Mouse (Mus musculus): ENCODE measurements around the gene Rbfox3. TPM values are rescaled to one million over a fixed set of nuclear protein-coding genes. Genes with fewer than 3 reads are reported as not detected.

Gene Rbfox3
- total and polyA plus RNA-seq, 3 experiments = 0.16 TPM; not detected in 2

DNA sequence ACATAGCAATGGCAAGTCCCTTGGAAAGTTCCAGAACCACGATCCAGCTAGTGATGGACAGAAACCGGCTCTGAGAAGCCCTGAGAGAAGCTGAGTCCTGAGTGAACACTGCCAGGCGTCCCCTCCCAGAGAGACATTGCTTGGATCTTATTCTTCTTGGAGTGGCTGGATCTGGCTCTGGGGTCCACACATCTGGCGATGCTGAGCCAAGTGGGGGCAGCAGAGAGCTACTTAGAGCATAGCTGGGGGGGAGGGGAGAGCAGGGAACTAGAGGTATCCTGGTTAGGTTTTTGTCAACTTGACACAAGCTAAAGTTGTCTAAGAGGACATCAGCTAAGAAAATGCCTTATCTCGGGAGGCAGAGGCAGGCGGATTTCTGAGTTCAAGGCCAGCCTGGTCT is 170.1 kb downstream of the Rbfox3 start:
- no peaks in the 10 kb centered on the region for H3K4me1 ChIP-seq (ENCODE audit: insufficient read depth, low read depth, low read length)
- DNase-seq (ENCODE audit: low spot score) (no peak), ATAC-seq (ENCODE audit: extremely low read depth, insufficient number of reproducible peaks, low FRiP score, poor library complexity, severe bottlenecking) (no peak)
- H3K9me3 ChIP-seq (replicated peaks) = peaks cover 93% of the 10 kb centered on the region
- H3K27me3 ChIP-seq (ENCODE audit: insufficient read depth, low read length) = no peaks in the 10 kb centered on the region
- H3K4me3 ChIP-seq (ENCODE audit: low read depth, low read length) = no peak overlapping the region
- TF ChIP-seq GATA2 (IDR thresholded peaks at IDR 0.05; ENCODE audit: borderline replicate concordance, low read depth, low read length) = no peak
- no peak for TF ChIP-seq POLR2AphosphoS5 (IDR thresholded peaks at IDR 0.05; ENCODE audit: insufficient replicate concordance, low read depth, low read length)
- no peak for TF ChIP-seq GATA1 (IDR thresholded peaks at IDR 0.05; ENCODE audit: borderline replicate concordance, low read length)
- TF ChIP-seq CTCF (IDR thresholded peaks at IDR 0.05; ENCODE audit: low read depth, low read length) = no peak
- TF ChIP-seq TAL1 (conservative IDR thresholded peaks at IDR 0.05; ENCODE audit: low read depth, low read length) = no peak
- no peaks in the 10 kb centered on the region for H3K36me3 ChIP-seq (replicated peaks)

DNA sequence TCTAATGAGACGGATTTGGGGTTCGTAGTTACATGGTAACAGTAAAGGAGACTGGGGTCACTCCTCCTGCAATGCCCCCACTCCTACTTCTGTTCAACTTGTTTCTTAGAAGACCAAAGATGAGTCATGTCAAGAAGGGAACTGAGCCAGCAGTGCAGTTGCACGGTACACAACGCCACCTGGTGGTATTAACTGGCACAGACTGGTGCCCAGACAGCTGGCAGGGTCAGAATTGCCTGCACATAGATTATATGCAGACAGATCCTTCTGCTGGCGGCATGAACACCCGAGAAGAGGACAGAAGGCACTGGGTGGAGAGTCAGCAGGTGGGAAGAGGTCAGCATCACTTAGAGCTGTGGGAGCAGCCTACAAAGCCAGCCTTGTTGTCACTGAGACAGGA is 171.4 kb downstream of the Rbfox3 start:
- Histone ChIP-seq H3K36me3 (replicated peaks) (no peaks in the 10 kb centered on the region), H3K4me3 (ENCODE audit: low read depth, low read length) (no peak overlapping the region), H3K4me1 (ENCODE audit: insufficient read depth, low read depth, low read length) (no peaks in the 10 kb centered on the region), H3K9me3 (replicated peaks) (peaks cover 93% of the 10 kb centered on the region), H3K27me3 (ENCODE audit: insufficient read depth, low read length) (no peaks in the 10 kb centered on the region)
- ATAC-seq (ENCODE audit: extremely low read depth, insufficient number of reproducible peaks, low FRiP score, poor library complexity, severe bottlenecking) = no peak
- TF ChIP-seq TAL1 (conservative IDR thresholded peaks at IDR 0.05; ENCODE audit: low read depth, low read length) (no peak), GATA1 (IDR thresholded peaks at IDR 0.05; ENCODE audit: borderline replicate concordance, low read length) (no peak), CTCF (IDR thresholded peaks at IDR 0.05; ENCODE audit: low read depth, low read length) (no peak), POLR2AphosphoS5 (IDR thresholded peaks at IDR 0.05; ENCODE audit: insufficient replicate concordance, low read depth, low read length) (no peak), GATA2 (IDR thresholded peaks at IDR 0.05; ENCODE audit: borderline replicate concordance, low read depth, low read length) (no peak)
- DNase-seq (ENCODE audit: low spot score) = no peak

DNA sequence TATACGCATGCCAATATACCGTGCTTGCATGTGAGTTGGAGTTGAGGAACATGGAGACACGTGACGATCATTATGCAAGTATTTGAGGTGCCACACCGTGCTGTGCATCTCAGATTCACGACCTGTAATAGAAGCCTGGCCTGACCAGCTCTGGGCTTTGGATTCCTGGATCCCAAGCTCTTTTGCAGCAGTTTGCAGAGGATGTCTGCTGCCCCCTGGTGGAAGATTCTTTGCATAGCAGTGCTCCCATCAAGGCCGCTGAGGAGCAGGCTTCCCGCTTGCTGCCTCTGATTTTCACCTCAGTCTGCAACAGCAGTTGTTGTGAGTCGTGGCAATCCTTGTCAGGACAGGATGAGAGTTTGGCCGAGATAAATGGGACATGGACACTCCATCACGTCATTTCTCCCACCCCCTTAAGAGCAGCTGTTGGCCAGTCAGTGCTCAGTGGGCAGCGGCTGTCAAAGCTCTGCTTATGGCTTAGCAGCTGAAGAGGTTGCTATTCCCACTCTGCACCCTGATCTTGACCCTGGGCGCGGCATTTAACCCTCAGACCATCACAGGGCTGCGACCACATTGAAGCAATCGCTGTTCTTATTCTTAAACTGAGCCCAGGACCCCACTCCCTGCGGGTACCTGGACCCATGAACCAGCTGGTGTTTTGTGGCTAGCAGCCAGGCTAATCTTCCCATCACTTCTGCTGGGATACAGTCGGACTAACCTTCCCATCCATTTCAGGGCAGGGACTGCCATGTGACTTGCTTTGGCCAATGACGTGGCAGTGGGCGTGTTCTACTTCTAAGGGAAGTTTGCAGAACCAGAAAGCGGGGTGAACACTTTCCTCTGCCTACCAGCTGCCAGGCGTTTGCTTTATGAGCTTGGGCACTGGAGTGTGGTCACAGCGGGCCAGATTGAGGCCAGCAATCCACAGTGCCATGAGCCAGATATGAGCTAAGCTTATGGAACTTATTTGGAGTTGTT is 172.3 kb downstream of the Rbfox3 start:
- TF ChIP-seq TAL1 (conservative IDR thresholded peaks at IDR 0.05; ENCODE audit: low read depth, low read length) (no peak), CTCF (IDR thresholded peaks at IDR 0.05; ENCODE audit: low read depth, low read length) (no peak; the same call in 1 of the 2 replicates), GATA2 (IDR thresholded peaks at IDR 0.05; ENCODE audit: borderline replicate concordance, low read depth, low read length) (no peak), POLR2AphosphoS5 (IDR thresholded peaks at IDR 0.05; ENCODE audit: insufficient replicate concordance, low read depth, low read length) (no peak), GATA1 (IDR thresholded peaks at IDR 0.05; ENCODE audit: borderline replicate concordance, low read length) (no peak)
- H3K9me3 ChIP-seq (replicated peaks) = peaks cover 93% of the 10 kb centered on the region
- H3K27me3 ChIP-seq (ENCODE audit: insufficient read depth, low read length) = no peaks in the 10 kb centered on the region
- H3K4me3 ChIP-seq (ENCODE audit: low read depth, low read length) = no peak overlapping the region
- ATAC-seq (ENCODE audit: extremely low read depth, insufficient number of reproducible peaks, low FRiP score, poor library complexity, severe bottlenecking) = no peak
- DNase-seq (ENCODE audit: low spot score) = no peak
- H3K36me3 ChIP-seq (replicated peaks) = no peaks in the 10 kb centered on the region
- no peaks in the 10 kb centered on the region for H3K4me1 ChIP-seq (ENCODE audit: insufficient read depth, low read depth, low read length)

DNA sequence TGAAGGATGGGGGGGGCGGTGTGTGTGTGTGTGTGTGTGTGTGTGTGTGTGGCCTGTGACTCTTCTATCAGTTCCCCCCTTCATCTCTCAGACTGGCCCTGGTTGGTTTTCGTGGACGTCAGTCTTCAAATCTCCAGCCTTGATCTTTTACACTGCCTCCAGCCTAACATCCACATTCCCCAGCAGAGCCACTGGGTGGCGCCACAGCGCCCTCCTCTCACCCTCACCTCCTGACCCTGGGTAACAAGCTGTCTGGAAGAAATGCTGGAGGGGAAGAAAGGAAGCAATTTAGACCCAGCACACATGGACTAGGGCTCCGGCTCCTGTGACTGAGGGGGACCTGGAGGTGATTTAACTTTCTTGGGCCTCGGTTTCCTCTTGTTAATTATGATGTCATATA is 173.1 kb downstream of the Rbfox3 start:
- H3K4me3 ChIP-seq (ENCODE audit: low read depth, low read length) = no peak overlapping the region
- H3K4me1 ChIP-seq (ENCODE audit: insufficient read depth, low read depth, low read length) = no peaks in the 10 kb centered on the region
- peaks cover 93% of the 10 kb centered on the region for H3K9me3 ChIP-seq (replicated peaks)
- ATAC-seq (ENCODE audit: extremely low read depth, insufficient number of reproducible peaks, low FRiP score, poor library complexity, severe bottlenecking) (no peak), DNase-seq (ENCODE audit: low spot score) (no peak)
- no peak for TF ChIP-seq GATA2 (IDR thresholded peaks at IDR 0.05; ENCODE audit: borderline replicate concordance, low read depth, low read length)
- TF ChIP-seq CTCF (IDR thresholded peaks at IDR 0.05; ENCODE audit: low read depth, low read length) = no peak
- no peak for TF ChIP-seq POLR2AphosphoS5 (IDR thresholded peaks at IDR 0.05; ENCODE audit: insufficient replicate concordance, low read depth, low read length)
- no peak for TF ChIP-seq GATA1 (IDR thresholded peaks at IDR 0.05; ENCODE audit: borderline replicate concordance, low read length)
- no peak for TF ChIP-seq TAL1 (conservative IDR thresholded peaks at IDR 0.05; ENCODE audit: low read depth, low read length)
- H3K27me3 ChIP-seq (ENCODE audit: insufficient read depth, low read length) = no peaks in the 10 kb centered on the region
- no peaks in the 10 kb centered on the region for H3K36me3 ChIP-seq (replicated peaks)

DNA sequence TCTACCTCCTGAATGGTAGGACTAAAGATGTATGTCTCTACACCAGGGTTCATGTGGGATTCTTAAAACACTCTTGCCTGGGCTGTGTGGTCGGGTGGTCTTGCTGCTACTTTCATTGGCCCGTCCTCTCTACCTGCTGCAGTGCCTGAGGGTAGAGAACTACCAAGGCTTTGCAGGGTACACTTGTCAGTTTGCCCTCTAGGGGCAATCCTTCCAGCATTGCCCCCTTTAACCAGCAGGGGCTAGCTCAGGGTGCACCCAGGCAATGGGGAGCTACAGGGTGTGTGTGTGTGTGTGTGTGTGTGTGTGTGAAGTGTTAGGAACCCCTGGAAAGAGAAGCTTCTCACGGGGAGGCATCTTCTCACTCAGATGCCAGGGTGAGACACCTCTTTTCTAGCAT is 173.6 kb downstream of the Rbfox3 start:
- no peaks in the 10 kb centered on the region for H3K27me3 ChIP-seq (ENCODE audit: insufficient read depth, low read length)
- peaks cover 93% of the 10 kb centered on the region for H3K9me3 ChIP-seq (replicated peaks)
- DNase-seq (ENCODE audit: low spot score) = no peak
- no peaks in the 10 kb centered on the region for H3K36me3 ChIP-seq (replicated peaks)
- no peak for TF ChIP-seq CTCF (IDR thresholded peaks at IDR 0.05; ENCODE audit: low read depth, low read length)
- TF ChIP-seq GATA1 (IDR thresholded peaks at IDR 0.05; ENCODE audit: borderline replicate concordance, low read length) = no peak
- no peak for TF ChIP-seq POLR2AphosphoS5 (IDR thresholded peaks at IDR 0.05; ENCODE audit: insufficient replicate concordance, low read depth, low read length)
- no peak for TF ChIP-seq GATA2 (IDR thresholded peaks at IDR 0.05; ENCODE audit: borderline replicate concordance, low read depth, low read length)
- TF ChIP-seq TAL1 (conservative IDR thresholded peaks at IDR 0.05; ENCODE audit: low read depth, low read length) = no peak
- ATAC-seq (ENCODE audit: extremely low read depth, insufficient number of reproducible peaks, low FRiP score, poor library complexity, severe bottlenecking) = no peak
- H3K4me3 ChIP-seq (ENCODE audit: low read depth, low read length) = no peak overlapping the region
- H3K4me1 ChIP-seq (ENCODE audit: insufficient read depth, low read depth, low read length) = no peaks in the 10 kb centered on the region

DNA sequence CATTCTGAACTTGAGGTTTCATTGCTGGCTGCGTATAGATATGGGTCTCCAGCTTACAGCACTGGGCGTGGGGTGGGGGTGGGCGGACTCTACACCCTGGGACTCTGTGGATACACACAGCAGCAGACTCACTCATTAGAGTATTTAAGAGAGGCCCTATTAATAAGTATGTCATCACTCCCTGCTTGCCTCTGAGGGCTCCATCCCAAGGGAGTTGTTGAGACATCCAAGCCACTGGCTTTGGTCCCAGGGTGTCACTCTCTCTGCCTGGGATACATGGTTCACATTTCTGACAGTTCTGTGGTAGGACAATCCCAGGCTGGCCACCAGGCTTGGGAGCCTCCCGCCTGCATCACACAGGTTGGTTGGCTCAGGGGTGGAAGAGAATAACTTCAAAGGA is 174.4 kb downstream of the Rbfox3 start:
- no peak for ATAC-seq (ENCODE audit: extremely low read depth, insufficient number of reproducible peaks, low FRiP score, poor library complexity, severe bottlenecking)
- H3K9me3 ChIP-seq (replicated peaks) = peaks cover 94% of the 10 kb centered on the region
- no peaks in the 10 kb centered on the region for H3K27me3 ChIP-seq (ENCODE audit: insufficient read depth, low read length)
- no peaks in the 10 kb centered on the region for H3K4me1 ChIP-seq (ENCODE audit: insufficient read depth, low read depth, low read length)
- TF ChIP-seq TAL1 (conservative IDR thresholded peaks at IDR 0.05; ENCODE audit: low read depth, low read length) = no peak
- no peak for TF ChIP-seq GATA1 (IDR thresholded peaks at IDR 0.05; ENCODE audit: borderline replicate concordance, low read length)
- no peak for TF ChIP-seq CTCF (IDR thresholded peaks at IDR 0.05; ENCODE audit: low read depth, low read length)
- TF ChIP-seq GATA2 (IDR thresholded peaks at IDR 0.05; ENCODE audit: borderline replicate concordance, low read depth, low read length) = no peak
- no peak for TF ChIP-seq POLR2AphosphoS5 (IDR thresholded peaks at IDR 0.05; ENCODE audit: insufficient replicate concordance, low read depth, low read length)
- DNase-seq (ENCODE audit: low spot score) = no peak
- no peak overlapping the region for H3K4me3 ChIP-seq (ENCODE audit: low read depth, low read length)
- no peaks in the 10 kb centered on the region for H3K36me3 ChIP-seq (replicated peaks)

Measured in G1E (cell line).